Mouse (Mus musculus) right cerebral cortex, adult 2 months (tissue): ENCODE measurements around the gene Daam2.
A peak's percentile ranks its signal among the peaks of the same experiment; 100 is the strongest.

Source experiments
- DNase-seq, 2 experiments: peaks; one replicate each; pipeline ENCODE4 v3.0.0; 2021 to 2022; ENCODE audit warnings: low spot score in 2 of 2

The Daam2 gene

GRCm38 (mm10) chr17:49432071-49432711 lies 132.0 kb downstream of the Daam2 start:
- DNase-seq = no peak

GRCm38 (mm10) chr17:49431176-49431575 lies 133.0 kb downstream of the Daam2 start:
- no peak for DNase-seq

DNA sequence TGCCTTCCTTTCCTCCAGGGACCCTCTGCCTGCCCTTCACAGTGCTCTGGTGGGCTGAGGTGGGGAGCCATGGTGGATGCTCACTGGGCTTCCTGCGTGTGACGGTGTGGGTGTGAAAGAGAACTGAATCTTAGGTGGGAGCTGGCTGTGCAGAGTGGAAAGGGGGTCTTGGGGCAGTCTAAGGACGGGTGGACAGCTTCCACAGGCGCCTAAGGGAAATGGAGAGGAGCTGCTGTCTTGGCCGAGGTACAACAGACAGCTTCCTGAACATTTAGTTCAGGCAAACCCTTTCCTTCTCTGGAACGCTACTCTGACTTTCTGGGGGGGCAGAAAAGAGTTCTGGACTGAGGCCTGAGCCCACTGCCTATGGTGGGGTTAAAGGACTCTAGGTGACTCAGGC lies 134.0 kb downstream of the Daam2 start:
- DNase-seq = no peak

GRCm38 (mm10) chr17:49429471-49430129 lies 134.5 kb downstream of the Daam2 start:
- DNase-seq = no peak

- DNase-seq = no peak
Observed at GRCm38 (mm10) chr17:49428751-49429415, 135.3 kb downstream of the Daam2 start.

- DNase-seq = peak; percentile 94 to 96
Observed at GRCm38 (mm10) chr17:49428239-49428688, 135.9 kb downstream of the Daam2 start, which contains the start of gene Mocs1. Gene Mocs1, plus strand, starts transcription at chr17:49428362.

DNA sequence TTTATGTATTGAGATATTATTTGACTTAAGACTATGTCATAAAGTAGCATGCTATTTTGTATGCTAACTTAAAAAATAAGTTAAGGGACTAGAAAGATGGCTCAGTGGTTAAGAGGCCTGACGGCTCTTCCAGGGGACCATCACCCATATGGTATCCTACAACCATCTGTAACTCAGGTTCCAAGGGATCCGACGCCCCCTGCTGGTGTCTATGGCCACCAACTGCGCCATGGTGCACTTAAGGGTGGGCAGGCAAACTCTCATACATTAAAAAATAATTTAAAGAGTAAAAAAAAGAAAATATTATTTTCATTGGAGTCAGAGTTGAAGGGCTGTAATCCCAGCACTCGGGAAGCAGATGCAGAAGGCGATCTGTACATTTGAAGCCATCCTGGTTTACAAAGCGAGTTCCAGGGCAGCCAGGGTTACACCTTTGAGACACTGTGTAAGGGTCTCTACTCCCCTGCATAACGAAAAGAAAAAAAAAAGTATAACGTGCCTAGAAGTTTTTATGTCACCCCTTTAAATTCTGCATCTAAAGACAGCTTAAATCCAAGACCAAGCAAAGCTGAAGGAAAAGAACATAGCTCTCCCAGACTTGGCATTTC lies 136.4 kb downstream of the Daam2 start:
- no peak for DNase-seq

GRCm38 (mm10) chr17:49423872-49424271 lies 140.3 kb downstream of the Daam2 start:
- no peak for DNase-seq

- no peak for DNase-seq
Observed at GRCm38 (mm10) chr17:49423067-49423325, 141.1 kb downstream of the Daam2 start.

DNA sequence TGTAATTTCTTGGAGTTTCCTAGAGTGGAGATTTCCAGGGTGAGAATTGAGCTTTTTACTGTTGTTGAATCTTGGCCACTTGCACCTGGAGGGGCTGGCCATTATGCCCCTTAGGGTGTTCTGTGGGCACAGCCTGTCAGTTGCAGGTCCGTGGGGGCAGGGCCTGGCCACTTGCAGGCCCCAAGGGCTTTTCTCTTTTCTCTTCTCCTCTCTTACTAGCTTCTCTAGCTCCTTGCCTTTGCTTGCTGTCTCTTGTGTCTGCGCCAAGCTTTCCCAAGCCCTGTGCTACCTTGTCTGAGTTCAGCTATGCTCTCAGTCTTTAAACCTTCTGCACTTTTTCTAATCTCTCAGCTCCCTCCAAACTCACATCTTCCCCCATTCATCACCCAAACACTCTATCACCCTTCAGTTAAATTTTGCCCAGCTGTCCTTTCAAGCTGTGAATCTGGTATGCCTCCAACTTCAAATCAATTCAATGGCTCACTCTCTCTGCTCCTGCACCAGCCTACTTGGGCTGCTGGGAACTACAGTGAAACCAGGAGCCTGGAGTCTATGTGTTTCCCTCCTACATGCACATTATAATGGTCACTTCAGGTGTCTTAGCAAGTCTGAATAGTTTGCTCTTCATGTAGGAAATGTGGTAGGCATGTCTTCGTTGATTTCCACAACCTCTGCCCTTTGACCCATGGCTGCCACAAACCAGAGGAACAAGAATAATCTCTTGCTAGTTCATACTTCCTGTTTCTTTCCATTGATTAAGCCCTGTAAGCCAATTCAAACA lies 141.7 kb downstream of the Daam2 start:
- DNase-seq = no peak

DNA sequence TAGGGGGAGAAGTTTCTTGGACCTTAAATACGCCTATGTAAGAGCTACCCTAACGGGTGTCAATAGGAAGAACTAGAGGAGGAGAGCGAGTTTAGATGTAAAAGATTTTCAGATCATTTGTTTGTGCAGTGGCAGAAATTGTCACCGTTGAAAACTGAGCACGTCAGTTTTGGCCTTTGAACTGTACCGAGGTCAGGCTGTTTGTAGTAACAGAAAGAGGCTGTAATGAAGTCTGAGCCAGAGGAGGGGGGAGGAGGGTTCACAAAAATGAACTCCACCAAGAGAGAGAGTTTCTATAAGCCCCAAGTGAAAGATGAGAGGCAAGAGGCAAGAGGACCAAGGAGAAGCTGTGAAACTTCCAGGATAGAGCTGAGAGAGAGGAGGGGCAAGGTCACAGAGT lies 144.3 kb downstream of the Daam2 start:
- DNase-seq = no peak

- no peak for DNase-seq
Observed at GRCm38 (mm10) chr17:49416228-49416627, 147.9 kb downstream of the Daam2 start.

GRCm38 (mm10) chr17:49413554-49413953 lies 150.6 kb downstream of the Daam2 start:
- DNase-seq = no peak

GRCm38 (mm10) chr17:49412974-49413373 lies 151.2 kb downstream of the Daam2 start:
- no peak for DNase-seq
